Mouse (Mus musculus) MEL (cell line): ENCODE results near the gene 5730596B20Rik. TPM values are rescaled to one million over a fixed set of nuclear protein-coding genes. Genes with fewer than 3 reads are reported as not detected.

Experiments
- DNase-seq: peaks from one replicate; pipeline ENCODE4 v3.0.0; 2011; ENCODE audit warnings: low read depth, low spot score
- H3K27ac ChIP-seq: 2 replicates; pipeline ENCODE4 v1.5.1; 2012; ENCODE audit warnings: low read depth, mild to moderate bottlenecking, control low read depth, low read length, moderate library complexity; ENCODE audit not compliant: control insufficient read depth
- H3K27me3 ChIP-seq, 2 experiments: fragments of 150-350 bp in 1 of 2; sonication (generic) in 1 of 2; 2 replicates each; pipeline ENCODE4 v1.6.1; 2012; ENCODE audit warnings: low read length in 2 of 2, mild to moderate bottlenecking in 2 of 2, improper control_type of control experiment in 1 of 2, moderate library complexity in 1 of 2; ENCODE audit not compliant: insufficient read depth in 2 of 2, control insufficient read depth in 1 of 2
- H3K36me3 ChIP-seq, 2 experiments: 2 replicates each; pipeline ENCODE4 v1.6.1; 2012 to 2014; ENCODE audit warnings: low read length in 2 of 2, improper control_type of control experiment in 1 of 2, inconsistent platforms in 1 of 2, mild to moderate bottlenecking in 1 of 2; ENCODE audit not compliant: insufficient read depth in 2 of 2, control insufficient read depth in 1 of 2
- H3K4me1 ChIP-seq, 2 experiments: fragments of 150-350 bp in 1 of 2; sonication (generic) in 1 of 2; 2 replicates each; pipeline ENCODE4 v1.6.1; 2012; ENCODE audit warnings: low read length in 2 of 2, improper control_type of control experiment in 1 of 2, mild to moderate bottlenecking in 1 of 2; ENCODE audit not compliant: insufficient read depth in 2 of 2, control insufficient read depth in 1 of 2
- H3K4me3 ChIP-seq, 2 experiments: fragments of 150-350 bp in 1 of 2; sonication (generic) in 1 of 2; 2 replicates each; pipeline ENCODE4 v1.5.1; 2012; ENCODE audit warnings: low read depth in 2 of 2, low read length in 2 of 2, mild to moderate bottlenecking in 2 of 2, moderate library complexity in 2 of 2, control low read depth in 1 of 2, improper control_type of control experiment in 1 of 2; ENCODE audit not compliant: control insufficient read depth in 1 of 2, insufficient read depth in 1 of 2
- H3K79me2 ChIP-seq: 2 replicates; pipeline ENCODE4 v1.6.1; 2012; ENCODE audit warnings: mild to moderate bottlenecking, low read length, moderate library complexity; ENCODE audit not compliant: control insufficient read depth, poor library complexity, insufficient read depth
- H3K9ac ChIP-seq: 2 replicates; pipeline ENCODE4 v1.6.1; 2012; ENCODE audit warnings: low read depth, mild to moderate bottlenecking, control low read depth, low read length, moderate library complexity; ENCODE audit not compliant: control insufficient read depth, poor library complexity, severe bottlenecking
- H3K9me3 ChIP-seq: fragments of 150-350 bp; sonication (generic); replicated peaks from 2 replicates; pipeline ENCODE4 v1.6.1; 2012; ENCODE audit warnings: mild to moderate bottlenecking, low read length, improper control_type of control experiment, moderate library complexity; ENCODE audit not compliant: insufficient read depth
- CHD2 ChIP-seq: IDR thresholded peaks from 2 replicates; pipeline ENCODE4 v1.6.1; 2011; ENCODE audit warnings: low read length, improper control_type of control experiment
- CTCF ChIP-seq, 3 experiments: IDR thresholded peaks in 2 of 3; conservative IDR thresholded peaks in 1 of 3; 2 replicates each; pipeline ENCODE4 v1.5.1; 2011 to 2012; ENCODE audit warnings: low read length in 3 of 3, low read depth in 2 of 3, mild to moderate bottlenecking in 2 of 3, improper control_type of control experiment in 1 of 3, inconsistent platforms in 1 of 3, mixed read lengths in 1 of 3, moderate library complexity in 1 of 3; ENCODE audit not compliant: control insufficient read depth in 1 of 3, insufficient read depth in 1 of 3, poor library complexity in 1 of 3, severe bottlenecking in 1 of 3
- EP300 ChIP-seq, 2 experiments: IDR thresholded peaks; 2 replicates each; pipeline ENCODE4 v1.6.1; 2011; ENCODE audit warnings: improper control_type of control experiment in 2 of 2, low read length in 2 of 2, low read depth in 1 of 2, mild to moderate bottlenecking in 1 of 2
- GABPA ChIP-seq: IDR thresholded peaks from 2 replicates; pipeline ENCODE4 v1.6.1; 2012; ENCODE audit warnings: low read depth, mild to moderate bottlenecking, inconsistent platforms, low read length, improper control_type of control experiment, moderate library complexity
- GATA1 ChIP-seq: IDR thresholded peaks from 2 replicates; pipeline ENCODE4 v1.6.1; 2011; ENCODE audit warnings: low read depth, low read length, improper control_type of control experiment
- KAT2A ChIP-seq: conservative IDR thresholded peaks from 2 replicates; pipeline ENCODE4 v1.6.1; 2012; ENCODE audit warnings: low read depth, low read length, improper control_type of control experiment, inconsistent platforms
- MAFK ChIP-seq: IDR thresholded peaks from 2 replicates; pipeline ENCODE4 v1.6.1; 2011; ENCODE audit warnings: low read depth, mild to moderate bottlenecking, low read length, improper control_type of control experiment, borderline replicate concordance
- MXI1 ChIP-seq: IDR thresholded peaks from 2 replicates; pipeline ENCODE4 v1.6.1; 2011; ENCODE audit warnings: mild to moderate bottlenecking, low read depth, low read length, improper control_type of control experiment
- MYB ChIP-seq: IDR thresholded peaks from 2 replicates; pipeline ENCODE4 v1.6.1; 2011; ENCODE audit warnings: mild to moderate bottlenecking, low read depth, low read length, improper control_type of control experiment
- MYC ChIP-seq: IDR thresholded peaks from 2 replicates; pipeline ENCODE4 v1.6.1; 2011; ENCODE audit warnings: low read depth, mild to moderate bottlenecking, low read length, improper control_type of control experiment, moderate library complexity
- NELFE ChIP-seq: IDR thresholded peaks from 2 replicates; pipeline ENCODE4 v1.6.1; 2011; ENCODE audit warnings: low read depth, low read length, improper control_type of control experiment
- NRF1 ChIP-seq: IDR thresholded peaks from 2 replicates; pipeline ENCODE4 v1.6.1; 2014; ENCODE audit warnings: low read depth, mild to moderate bottlenecking, inconsistent platforms, low read length, improper control_type of control experiment, moderate library complexity; ENCODE audit not compliant: poor library complexity, insufficient read depth, severe bottlenecking
- POLR2A ChIP-seq, 2 experiments: IDR thresholded peaks; 2 replicates each; pipeline ENCODE4 v1.6.1; 2011 to 2012; ENCODE audit warnings: low read length in 2 of 2, mild to moderate bottlenecking in 2 of 2, control low read depth in 1 of 2, improper control_type of control experiment in 1 of 2, low read depth in 1 of 2, moderate library complexity in 1 of 2; ENCODE audit not compliant: control insufficient read depth in 1 of 2, insufficient read depth in 1 of 2, poor library complexity in 1 of 2
- POLR2AphosphoS2 ChIP-seq: IDR thresholded peaks from 2 replicates; pipeline ENCODE4 v1.6.1; 2011; ENCODE audit warnings: low read length, improper control_type of control experiment
- RAD21 ChIP-seq: IDR thresholded peaks from 2 replicates; pipeline ENCODE4 v1.6.1; 2011; ENCODE audit warnings: mild to moderate bottlenecking, low read depth, low read length, improper control_type of control experiment
- SMC3 ChIP-seq: IDR thresholded peaks from 2 replicates; pipeline ENCODE4 v1.6.1; 2011; ENCODE audit warnings: low read depth, low read length, improper control_type of control experiment
- polyA plus RNA-seq, 2 experiments: library from polyadenylated mRNA; stranded (reverse) in 1 of 2; unstranded in 1 of 2; fragments of >175 nt in 1 of 2; fragments of >200 nt in 1 of 2; gene quantifications; 2 replicates each; pipeline versions ENCODE4 v1.2.1 to v1.2.4; 2012; ENCODE audit warnings: low replicate concordance in 2 of 2, low read depth in 1 of 2; ENCODE audit not compliant: insufficient read length in 2 of 2, insufficient read depth in 1 of 2, missing spikeins in 1 of 2
- total RNA-seq: library from RNA; depleted of rRNA; stranded (reverse); fragments of 300-350 nt; gene quantifications from 2 replicates; pipeline ENCODE4 v1.2.3, GENCODE M21; 2012

The 5730596B20Rik gene
- total and polyA plus RNA-seq, 3 experiments = not detected

DNA sequence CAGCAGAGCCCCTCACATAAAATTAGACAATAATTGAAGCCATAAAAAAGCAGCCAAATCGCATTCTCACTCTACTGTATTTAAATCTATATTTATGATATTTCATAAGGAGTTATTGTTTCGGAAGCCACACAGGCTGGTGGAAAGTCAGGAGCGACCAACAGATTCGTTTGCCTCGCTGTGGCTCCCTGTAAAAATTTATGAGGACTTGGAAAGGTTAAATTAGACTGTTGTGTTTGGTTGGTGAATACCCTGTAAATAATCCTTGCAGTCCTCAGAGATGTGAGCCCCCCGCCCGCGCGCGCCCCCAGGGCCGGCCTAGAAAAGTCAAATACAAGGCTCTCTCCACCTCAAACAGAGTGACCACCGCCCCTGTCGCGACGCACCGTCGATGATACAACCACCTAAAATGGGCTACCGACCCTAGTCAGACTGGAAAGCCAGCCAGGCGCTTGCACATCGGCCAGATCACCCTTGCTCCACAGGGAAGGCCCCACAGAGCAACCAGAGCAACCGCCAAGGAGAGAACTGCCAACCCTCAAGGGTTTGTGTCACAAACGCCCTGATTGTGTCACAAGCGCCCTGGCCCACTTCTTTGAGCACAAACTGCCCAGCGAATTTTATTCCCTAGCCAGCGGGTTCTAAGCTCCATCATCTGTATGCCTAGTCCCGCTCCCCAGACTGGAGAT lies 49.4 kb downstream of the 5730596B20Rik start (continued):
- TF ChIP-seq NRF1 = no peak
- no peak for TF ChIP-seq NELFE
- no peak for TF ChIP-seq GATA1

DNA sequence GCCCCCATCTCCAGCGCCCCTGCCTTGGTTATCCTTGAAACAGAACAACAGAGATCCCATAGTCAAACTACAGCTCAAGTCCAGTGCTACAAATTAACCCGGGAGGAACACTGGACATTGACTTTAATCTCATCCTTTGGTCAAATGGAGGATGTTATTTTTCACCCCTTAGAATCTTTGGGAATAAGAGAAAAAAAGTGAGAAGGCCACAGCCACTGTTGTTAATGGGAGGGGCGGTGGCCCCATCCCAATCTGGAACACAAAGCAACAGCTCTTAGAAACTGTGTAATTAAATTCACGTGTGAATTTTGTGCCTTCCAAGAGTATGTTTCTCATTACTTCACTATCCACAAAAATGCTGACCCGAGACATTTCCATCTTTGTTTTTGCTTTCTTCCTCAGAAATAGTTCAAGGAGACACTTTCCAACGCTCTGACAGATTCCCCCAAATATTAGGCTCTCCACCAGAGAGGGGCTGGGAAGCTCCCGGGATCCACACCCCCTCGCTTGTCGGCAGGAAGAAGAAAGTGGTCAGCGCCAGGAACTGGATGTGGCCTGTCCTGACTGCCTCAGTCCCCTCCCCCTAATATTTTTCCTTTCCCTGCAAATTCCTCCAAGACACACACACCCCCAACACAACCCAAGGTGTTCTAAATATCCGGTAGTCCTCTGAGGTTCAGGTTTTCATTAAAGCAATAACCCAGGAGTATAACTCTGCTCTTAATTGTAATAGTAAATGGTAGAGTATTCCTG lies 50.3 kb downstream of the 5730596B20Rik start:
- H3K79me2 ChIP-seq = no peaks in the 10 kb centered on the region
- H3K4me3 ChIP-seq = no peak overlapping the region
- no peak overlapping the region for H3K27ac ChIP-seq
- DNase-seq = no peak
- no peaks in the 10 kb centered on the region for H3K4me1 ChIP-seq
- no peaks in the 10 kb centered on the region for H3K27me3 ChIP-seq
- H3K9ac ChIP-seq = no peak overlapping the region
- no peak for TF ChIP-seq POLR2A (IDR thresholded peaks at IDR 0.05; ENCODE audit: control insufficient read depth in 1 of 2, insufficient read depth in 1 of 2, low read depth in 1 of 2, low read length in 2 of 2, poor library complexity in 1 of 2)
- no peak for TF ChIP-seq MYC
- TF ChIP-seq CHD2 = no peak
- TF ChIP-seq NRF1 = no peak
- TF ChIP-seq MXI1 = no peak
- TF ChIP-seq CTCF (IDR thresholded peaks at IDR 0.05 in 2 of 3, conservative IDR thresholded peaks at IDR 0.05 in 1 of 3; ENCODE audit: control insufficient read depth in 1 of 3, insufficient read depth in 1 of 3, low read depth in 2 of 3, low read length in 3 of 3, poor library complexity in 1 of 3, severe bottlenecking in 1 of 3) = no peak
- TF ChIP-seq SMC3 = no peak
- TF ChIP-seq MAFK = no peak
- no peak for TF ChIP-seq MYB
- no peak for TF ChIP-seq KAT2A
- no peak for TF ChIP-seq GABPA
- no peak for TF ChIP-seq RAD21
- TF ChIP-seq EP300 (IDR thresholded peaks at IDR 0.05; ENCODE audit: low read depth in 1 of 2, low read length in 2 of 2) = no peak
- TF ChIP-seq POLR2AphosphoS2 = no peak
- no peaks in the 10 kb centered on the region for H3K9me3 ChIP-seq
- H3K36me3 ChIP-seq = no peaks in the 10 kb centered on the region
